Comparison of ENCODE assay signal across 9 mouse cellular contexts in genomic region chr17:35236996-35237395, GRCm38 (mm10). TPM values are rescaled to one million over a fixed set of nuclear protein-coding genes. Genes with fewer than 3 reads are reported as not detected.
DNase-seq lines count a peak whose midpoint lies in the region; ATAC-seq and TF ChIP-seq lines count a peak whose summit lies in the region.
"Had no signal": no experiment of that assay in that cellular context is flagged by ENCODE, and none has a peak within 500 bp of the region (broad histone marks: within the 10 kb centered on the region; RNA-seq: fewer than 3 reads in every experiment).

No protein-coding gene starts in this region.

- H3K27me3 ChIP-seq in intestine, embryonic 16.5 days (replicated peaks; ENCODE audit: control insufficient read depth, insufficient read depth, low read length) = no peaks in the 10 kb centered on the region
- no peaks in the 10 kb centered on the region for H3K27me3 ChIP-seq in intestine, postnatal 0 days (replicated peaks; ENCODE audit: control insufficient read depth, insufficient read depth, low read length)
- H3K27me3 ChIP-seq in forebrain, embryonic 15.5 days = no peaks in the 10 kb centered on the region
- no peaks in the 10 kb centered on the region for H3K27me3 ChIP-seq in midbrain, embryonic 14.5 days (ENCODE audit: control insufficient read depth, insufficient read depth, low read length)

- H3K9ac ChIP-seq in intestine, embryonic 16.5 days (ENCODE audit: low read depth, low read length) = peak overlapping the region; percentile 95; the same call in 1 of the 2 replicates
- H3K9ac ChIP-seq in intestine, postnatal 0 days (ENCODE audit: low read depth, low read length) = no peak overlapping the region
- peak overlapping the region; percentile 72 for H3K9ac ChIP-seq in forebrain, embryonic 15.5 days (replicated peaks)
- peak overlapping the region; percentile 74 for H3K9ac ChIP-seq in midbrain, embryonic 14.5 days (replicated peaks; ENCODE audit: low read length)

- no peak for ATAC-seq in intestine, embryonic 16.5 days
- ATAC-seq in intestine, postnatal 0 days = no peak
- ATAC-seq in forebrain, embryonic 15.5 days (replicated peaks) = no peak
- no peak for ATAC-seq in midbrain, embryonic 14.5 days (ENCODE audit: low FRiP score, low TSS enrichment)

- peak; percentile 58 to 68 for DNase-seq in cerebellum, postnatal 25 days
- DNase-seq in midbrain, embryonic 14.5 days = no peak
- no peak for DNase-seq in yolk sac, embryonic 10.5 days (ENCODE audit: low spot score)
- no peak for DNase-seq in embryo, embryonic 11 days

- WGBS in intestine, embryonic 16.5 days = 76% methylated on average over 9 of the region's 9 CpGs
- WGBS in intestine, postnatal 0 days = 78% methylated on average over 9 of the region's 9 CpGs
- WGBS in forebrain, embryonic 15.5 days = 82% methylated on average over 9 of the region's 9 CpGs
- 75% methylated on average over 9 of the region's 9 CpGs for WGBS in midbrain, embryonic 14.5 days

- TF ChIP-seq CTCF in intestine, postnatal 0 days (IDR thresholded peaks at IDR 0.05; ENCODE audit: low read depth) = no peak

- no peak overlapping the region for H3K4me3 ChIP-seq in intestine, embryonic 16.5 days (ENCODE audit: low read length)
- H3K4me3 ChIP-seq in intestine, postnatal 0 days (ENCODE audit: low read depth, low read length) = no peak overlapping the region
- peak overlapping the region; percentile 56 for H3K4me3 ChIP-seq in forebrain, embryonic 15.5 days
- peak overlapping the region; percentile 52 for H3K4me3 ChIP-seq in midbrain, embryonic 14.5 days (replicated peaks; ENCODE audit: low read depth, low read length)

- H3K9me3 ChIP-seq in intestine, embryonic 16.5 days (ENCODE audit: control insufficient read depth, low read length) = no peaks in the 10 kb centered on the region
- no peaks in the 10 kb centered on the region for H3K9me3 ChIP-seq in intestine, postnatal 0 days (ENCODE audit: control insufficient read depth)
- no peaks in the 10 kb centered on the region for H3K9me3 ChIP-seq in forebrain, embryonic 15.5 days
- H3K9me3 ChIP-seq in midbrain, embryonic 14.5 days (ENCODE audit: control insufficient read depth, low read length) = no peaks in the 10 kb centered on the region

- peaks cover 32% of the 10 kb centered on the region for H3K4me1 ChIP-seq in intestine, embryonic 16.5 days (ENCODE audit: control insufficient read depth, insufficient read depth, low read length)
- peaks cover 3% of the 10 kb centered on the region; the same call in 1 of the 2 replicates for H3K4me1 ChIP-seq in intestine, postnatal 0 days (replicated peaks; ENCODE audit: control insufficient read depth, insufficient read depth, low read length)
- H3K4me1 ChIP-seq in forebrain, embryonic 15.5 days = peaks cover 46% of the 10 kb centered on the region
- H3K4me1 ChIP-seq in midbrain, embryonic 14.5 days (ENCODE audit: control insufficient read depth, insufficient read depth, low read length) = peaks cover 22% of the 10 kb centered on the region

- H3K4me2 ChIP-seq in intestine, embryonic 16.5 days (ENCODE audit: low read depth, low read length) = no peak overlapping the region
- no peak overlapping the region for H3K4me2 ChIP-seq in intestine, postnatal 0 days (replicated peaks; ENCODE audit: low read depth)
- peak overlapping the region; percentile 95 for H3K4me2 ChIP-seq in forebrain, embryonic 15.5 days (replicated peaks)
- peak overlapping the region; percentile 91 for H3K4me2 ChIP-seq in midbrain, embryonic 14.5 days (ENCODE audit: low read length)

- no peaks in the 10 kb centered on the region for H3K36me3 ChIP-seq in intestine, embryonic 16.5 days (ENCODE audit: control insufficient read depth, insufficient read depth, low read length)
- H3K36me3 ChIP-seq in intestine, postnatal 0 days (ENCODE audit: control insufficient read depth, insufficient read depth) = peaks cover 17% of the 10 kb centered on the region; the same call in 1 of the 2 replicates
- H3K36me3 ChIP-seq in forebrain, embryonic 15.5 days = peaks cover 4% of the 10 kb centered on the region; the same call in 1 of the 2 replicates
- H3K36me3 ChIP-seq in midbrain, embryonic 14.5 days (ENCODE audit: control insufficient read depth, insufficient read depth, low read length) = peaks cover 6% of the 10 kb centered on the region; the same call in 1 of the 2 replicates

- H3K27ac ChIP-seq in intestine, embryonic 16.5 days (ENCODE audit: low read length) = no peak overlapping the region
- no peak overlapping the region; the same call in 1 of the 2 replicates for H3K27ac ChIP-seq in intestine, postnatal 0 days (ENCODE audit: low read depth, low read length)
- H3K27ac ChIP-seq in forebrain, embryonic 15.5 days (replicated peaks) = peak overlapping the region; percentile 96
- H3K27ac ChIP-seq in midbrain, embryonic 14.5 days (replicated peaks; ENCODE audit: low read depth, low read length) = peak overlapping the region; percentile 88

RNA-seq across cellular contexts. Expression of gene Nfkbil1, which starts 1.4 kb away (rescaled TPM):
- polyA plus RNA-seq in intestine, embryonic 16.5 days (2015; fragmentation: Nextera tagmentation; extraction: Ambion mirVana) = 8.9 and 9.2 TPM in 2 replicates
- 8.1 and 8.2 TPM in 2 replicates for polyA plus RNA-seq in intestine, postnatal 0 days (2015; fragmentation: Nextera tagmentation; extraction: Ambion mirVana)
- 11.7 and 12.3 TPM in 2 replicates for polyA plus RNA-seq in forebrain, embryonic 15.5 days (2015; fragmentation: Nextera tagmentation; extraction: Ambion mirVana)
- polyA plus RNA-seq in midbrain, embryonic 14.5 days (2014; fragmentation: Nextera tagmentation; extraction: Ambion mirVana) = 3.8 and 7.3 TPM in 2 replicates

RNA-seq across cellular contexts. Expression of gene Atp6v1g2, which starts 3.5 kb away (rescaled TPM):
- 4.7 and 4.8 TPM in 2 replicates for polyA plus RNA-seq in intestine, embryonic 16.5 days (2015; fragmentation: Nextera tagmentation; extraction: Ambion mirVana)
- 4.1 and 4.3 TPM in 2 replicates for polyA plus RNA-seq in intestine, postnatal 0 days (2015; fragmentation: Nextera tagmentation; extraction: Ambion mirVana)
- 38.2 and 41.5 TPM in 2 replicates for polyA plus RNA-seq in forebrain, embryonic 15.5 days (2015; fragmentation: Nextera tagmentation; extraction: Ambion mirVana)
- 78.1 and 99.0 TPM in 2 replicates for polyA plus RNA-seq in midbrain, embryonic 14.5 days (2014; fragmentation: Nextera tagmentation; extraction: Ambion mirVana)

RNA-seq across cellular contexts. Expression of gene Ddx39b, which starts 4.5 kb away (rescaled TPM):
- polyA plus RNA-seq in intestine, embryonic 16.5 days (2015; fragmentation: Nextera tagmentation; extraction: Ambion mirVana) = 325 and 376 TPM in 2 replicates
- 125 and 127 TPM in 2 replicates for polyA plus RNA-seq in intestine, postnatal 0 days (2015; fragmentation: Nextera tagmentation; extraction: Ambion mirVana)
- polyA plus RNA-seq in forebrain, embryonic 15.5 days (2015; fragmentation: Nextera tagmentation; extraction: Ambion mirVana) = 478 and 488 TPM in 2 replicates
- polyA plus RNA-seq in midbrain, embryonic 14.5 days (2014; fragmentation: Nextera tagmentation; extraction: Ambion mirVana) = 386 and 390 TPM in 2 replicates

RNA-seq across cellular contexts. Expression of gene Gm16181, which starts 16.4 kb away (rescaled TPM):
- polyA plus RNA-seq in intestine, embryonic 16.5 days (2015; fragmentation: Nextera tagmentation; extraction: Ambion mirVana) = 0.29 and 0.46 TPM in 2 replicates
- 0.23 and 0.30 TPM in 2 replicates for polyA plus RNA-seq in intestine, postnatal 0 days (2015; fragmentation: Nextera tagmentation; extraction: Ambion mirVana)
- 0.61 and 1.1 TPM in 2 replicates for polyA plus RNA-seq in forebrain, embryonic 15.5 days (2015; fragmentation: Nextera tagmentation; extraction: Ambion mirVana)
- polyA plus RNA-seq in midbrain, embryonic 14.5 days (2014; fragmentation: Nextera tagmentation; extraction: Ambion mirVana) = not detected in 2 replicates
- polyA plus RNA-seq: kidney, adult 2 months; testis, adult 2 months had no signal

RNA-seq across cellular contexts. Expression of gene H2-D1, which starts 25.5 kb away (rescaled TPM):
- polyA plus RNA-seq in intestine, embryonic 16.5 days (2015; fragmentation: Nextera tagmentation; extraction: Ambion mirVana) = 238 and 255 TPM in 2 replicates
- polyA plus RNA-seq in intestine, postnatal 0 days (2015; fragmentation: Nextera tagmentation; extraction: Ambion mirVana) = 672 and 681 TPM in 2 replicates
- polyA plus RNA-seq in forebrain, embryonic 15.5 days (2015; fragmentation: Nextera tagmentation; extraction: Ambion mirVana) = 48.1 and 50.1 TPM in 2 replicates
- 68.5 and 74.3 TPM in 2 replicates for polyA plus RNA-seq in midbrain, embryonic 14.5 days (2014; fragmentation: Nextera tagmentation; extraction: Ambion mirVana)

Comparison
In these comparisons a context has a peak if more than half of its experiments do, and no peak if none do; other contexts are left out.
1. H3K27ac ChIP-seq: peak in forebrain, embryonic 15.5 days (single experiment) and midbrain, embryonic 14.5 days (single experiment); none in intestine, embryonic 16.5 days (single experiment) and intestine, postnatal 0 days (single experiment).
2. H3K4me2 ChIP-seq: peak in forebrain, embryonic 15.5 days (single experiment) and midbrain, embryonic 14.5 days (single experiment); none in intestine, embryonic 16.5 days (single experiment) and intestine, postnatal 0 days (single experiment).
3. H3K4me3 ChIP-seq: peak in forebrain, embryonic 15.5 days (single experiment) and midbrain, embryonic 14.5 days (single experiment); none in intestine, embryonic 16.5 days (single experiment) and intestine, postnatal 0 days (single experiment).
4. DNase-seq: peak in cerebellum, postnatal 25 days (2 of 2); none in midbrain, embryonic 14.5 days (single experiment), yolk sac, embryonic 10.5 days (single experiment) and embryo, embryonic 11 days (single experiment).